Mouse (Mus musculus): ENCODE measurements around the gene Sparcl1. TPM values are rescaled to one million over a fixed set of nuclear protein-coding genes. Genes with fewer than 3 reads are reported as not detected.

Sparcl1 gene
- total RNA-seq (2021), result 24.7 and 25.0 TPM in 2 replicates
- long read RNA-seq, transcript Sparcl1-201 (11 exons, 2,759 nt), result major isoform, 25 of 28 reads
- long read RNA-seq, partial matches to known transcripts, result 2 of 28 reads
- long read RNA-seq, other reads (novel, unspliced or antisense), result 1 of 28 reads

GRCm38 (mm10) chr5:104113491-104114172 lies at the start of gene Sparcl1:
TSS of gene Sparcl1 (minus strand) at chr5:104113733.
- DNase-seq, result no peak

DNA sequence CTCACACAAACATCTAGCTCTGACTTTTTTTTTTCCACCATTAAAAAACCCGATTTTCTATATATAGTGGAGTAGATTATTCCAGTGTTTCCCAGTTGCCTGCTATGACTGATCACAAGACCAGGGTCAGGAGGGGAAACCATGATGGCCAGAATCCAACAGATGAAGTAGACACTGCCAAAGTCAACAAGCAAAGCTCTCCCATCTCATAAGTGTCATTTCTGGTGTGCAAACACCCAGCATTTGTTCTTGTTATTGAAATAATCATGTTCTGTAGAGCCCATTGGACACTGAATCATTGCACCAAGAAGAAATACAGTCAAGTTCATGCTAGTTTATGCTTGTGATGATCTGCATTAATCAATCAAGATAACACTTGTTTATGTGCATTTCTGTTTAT lies 47.9 kb upstream of the Sparcl1 start:
- DNase-seq, result no peak

- no peak for DNase-seq
Measured at GRCm38 (mm10) chr5:104160581-104160980, 47.0 kb upstream of the Sparcl1 start.

GRCm38 (mm10) chr5:104158332-104159052 lies 45.0 kb upstream of the Sparcl1 start:
- no peak for DNase-seq

- no peak for DNase-seq
Measured at GRCm38 (mm10) chr5:104157701-104158100, 44.2 kb upstream of the Sparcl1 start.

GRCm38 (mm10) chr5:104150196-104150595 lies 36.7 kb upstream of the Sparcl1 start:
- peak; percentile 30 for DNase-seq

DNA sequence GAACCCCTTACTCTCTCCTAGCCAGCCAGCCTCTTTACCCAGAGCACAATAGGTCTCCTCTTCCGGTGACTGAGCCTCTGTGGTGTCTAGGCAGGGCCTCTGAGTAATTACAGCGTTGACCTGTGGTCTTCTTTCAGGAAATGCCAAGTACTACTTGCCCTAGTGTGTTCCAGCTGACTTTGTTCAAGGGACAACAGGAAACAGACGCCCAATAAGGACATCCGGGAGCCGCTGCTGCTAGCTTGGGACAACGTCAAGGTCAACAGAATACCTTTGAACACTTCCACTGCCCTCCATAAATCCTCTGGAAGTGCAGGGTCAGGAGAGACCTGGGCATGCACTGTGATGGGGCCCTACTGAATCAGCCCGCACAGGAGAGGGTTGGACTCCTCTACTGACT lies 35.8 kb upstream of the Sparcl1 start:
- peak; percentile 26 for DNase-seq

DNA sequence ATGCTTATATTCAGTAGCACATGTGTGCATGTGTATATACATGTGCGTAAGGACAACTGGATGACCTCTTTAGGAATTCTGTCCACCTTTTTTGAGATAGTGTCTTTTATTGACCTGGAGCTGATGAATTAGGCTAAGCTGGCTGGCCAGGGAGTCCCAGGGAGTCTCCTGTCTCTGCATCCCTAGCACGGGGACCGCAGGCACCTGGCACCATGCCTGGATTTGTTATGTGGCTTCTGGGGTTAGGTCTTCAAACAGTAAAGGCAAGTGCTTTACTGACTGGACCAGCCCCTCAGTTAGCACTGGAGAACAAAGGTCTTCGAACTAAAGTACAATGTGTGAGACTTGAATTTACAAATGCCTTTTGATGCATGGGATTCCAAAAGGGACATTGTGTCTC lies 30.5 kb upstream of the Sparcl1 start:
- DNase-seq, result no peak

DNA sequence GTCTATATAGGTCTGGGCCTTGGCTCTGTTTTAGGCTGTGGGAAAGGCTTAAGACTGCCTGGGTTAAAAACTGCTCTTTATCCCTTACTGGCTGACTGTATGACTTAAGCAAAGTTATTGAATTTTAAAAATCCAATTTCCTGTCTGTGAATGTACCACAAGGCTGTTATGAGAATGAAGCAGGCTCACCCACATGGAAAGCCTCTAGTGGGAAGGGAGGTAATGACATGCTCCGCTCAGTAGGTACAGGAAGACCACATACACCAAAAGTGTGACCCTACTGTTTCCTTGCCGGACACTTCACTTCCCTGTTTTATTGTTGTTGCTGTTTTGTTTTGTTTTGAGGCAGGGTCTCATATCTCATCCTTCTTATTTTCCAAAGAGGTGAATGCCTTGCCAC lies 27.5 kb upstream of the Sparcl1 start:
- no peak for DNase-seq

DNA sequence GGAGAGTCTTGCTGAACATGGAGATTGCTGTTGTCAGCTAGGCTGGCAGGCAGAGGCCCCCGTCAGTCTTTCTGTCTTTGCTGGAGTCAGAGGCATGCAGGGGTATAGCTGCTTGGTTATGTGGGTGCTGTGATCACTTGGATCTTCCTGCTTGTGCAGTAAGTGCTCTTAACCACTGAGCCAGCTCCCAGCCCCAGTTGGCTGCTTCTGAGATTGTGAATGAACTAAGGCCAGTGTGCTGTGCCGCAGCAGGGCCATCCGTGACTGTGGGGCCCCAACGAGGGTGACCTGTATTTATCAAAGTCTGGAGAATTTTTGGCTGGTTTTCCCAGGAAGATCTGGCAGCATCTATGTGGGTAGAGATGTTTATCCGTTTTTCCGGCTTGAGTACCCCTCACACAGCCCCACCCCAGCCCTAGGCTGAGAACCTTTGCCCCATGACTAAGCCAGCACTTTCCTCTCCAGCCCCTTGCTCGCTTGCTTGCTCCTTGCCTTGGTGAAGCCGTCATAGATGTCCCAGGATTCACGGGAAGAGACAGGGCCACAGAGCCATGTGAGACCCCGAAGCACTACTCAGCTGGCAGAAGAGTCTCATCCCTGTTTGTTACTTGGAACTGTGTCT lies 24.5 kb upstream of the Sparcl1 start:
- DNase-seq, result no peak

DNA sequence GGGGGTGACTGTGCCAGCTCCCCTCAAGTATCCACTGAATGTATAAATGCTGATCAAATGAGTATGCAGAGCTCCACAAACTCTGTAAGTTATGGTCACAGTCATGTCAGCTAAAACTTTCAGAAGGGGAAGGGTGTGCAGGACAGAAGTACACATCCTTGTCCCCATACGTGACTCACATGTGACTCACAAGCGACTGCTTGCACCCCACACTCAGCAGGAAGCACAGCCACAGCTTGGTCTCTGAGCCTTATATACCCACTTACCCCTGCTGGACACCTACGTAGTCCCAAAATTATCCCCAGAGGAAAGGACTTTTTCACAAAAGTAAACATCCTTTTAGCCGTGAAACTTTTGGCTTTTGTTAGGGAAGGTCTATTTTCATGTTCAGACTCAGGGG lies 20.2 kb upstream of the Sparcl1 start:
- DNase-seq, result no peak

DNA sequence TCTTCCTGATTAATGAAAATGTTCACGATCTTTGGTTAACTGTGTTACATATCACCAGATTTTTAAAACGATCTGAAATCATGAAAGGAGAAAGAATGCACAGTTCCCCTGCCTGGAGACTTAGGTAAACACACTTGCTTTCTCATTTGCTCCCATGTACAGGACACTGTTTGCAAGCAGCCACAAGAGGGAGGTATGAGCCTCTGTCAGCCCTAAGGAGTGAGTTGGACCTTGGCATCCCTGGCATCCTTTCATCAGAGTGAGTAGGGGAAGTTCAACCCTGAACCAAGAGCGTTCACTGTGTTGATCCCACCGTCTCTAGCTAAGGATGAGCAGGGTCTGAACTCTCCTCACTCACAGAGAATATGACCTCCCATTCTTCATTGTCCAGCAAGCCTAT lies 18.0 kb upstream of the Sparcl1 start:
- peak; percentile 41 for DNase-seq

DNA sequence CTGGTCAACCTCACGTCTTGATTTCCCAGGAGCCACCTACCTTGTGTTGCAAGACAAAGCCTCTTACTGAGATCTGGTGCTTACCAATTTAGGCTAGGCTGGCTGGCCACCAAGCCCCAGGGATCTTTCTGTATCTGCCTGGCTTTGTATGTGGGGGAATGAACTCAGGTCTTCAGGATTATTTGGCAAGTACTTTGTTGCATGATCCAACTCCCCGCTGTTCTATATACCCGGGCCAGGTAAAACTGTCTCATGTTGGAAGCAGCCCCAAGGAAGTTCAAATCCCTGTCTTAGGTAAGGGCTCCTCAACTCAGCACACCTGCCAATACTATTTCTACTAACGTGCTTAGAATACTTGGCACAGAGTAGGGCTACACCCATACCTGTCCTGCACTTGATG lies 17.4 kb upstream of the Sparcl1 start:
- no peak for DNase-seq

DNA sequence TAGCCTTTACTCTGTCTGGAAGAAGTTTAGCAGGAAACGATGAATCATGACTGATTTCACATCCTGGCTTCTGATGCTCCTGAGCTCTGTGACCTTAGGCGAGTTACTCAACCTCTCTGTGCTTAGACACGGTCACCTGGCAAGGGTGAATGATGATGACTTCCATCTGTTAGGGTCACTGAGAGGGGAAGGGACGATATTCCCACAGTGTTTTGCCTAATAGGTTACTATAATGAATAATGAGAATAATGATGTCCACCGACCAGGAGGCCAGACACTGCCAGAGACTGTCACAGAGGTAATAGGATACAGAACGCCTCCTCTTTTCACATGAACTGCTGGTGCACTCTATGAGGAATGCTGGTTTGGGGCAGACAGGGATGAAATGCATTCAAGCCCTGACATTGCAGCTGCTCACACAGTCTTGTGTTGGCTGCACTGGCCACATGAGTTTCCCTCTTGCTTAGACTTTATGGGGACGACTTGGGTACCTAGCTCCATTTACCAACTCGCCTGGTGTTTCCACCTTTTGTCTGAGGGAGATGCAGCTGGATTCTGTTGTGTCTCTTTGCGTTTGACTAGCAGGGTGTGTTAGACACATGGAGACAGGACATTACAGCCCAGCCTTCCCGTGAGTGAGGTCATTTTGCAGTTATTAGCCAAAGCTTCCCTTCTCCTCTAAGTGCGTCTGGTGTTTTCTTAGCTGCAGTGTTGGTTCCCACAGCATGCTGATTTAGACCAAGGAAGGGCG lies 14.9 kb upstream of the Sparcl1 start:
- no peak for DNase-seq

- DNase-seq, result no peak
Measured at GRCm38 (mm10) chr5:104127351-104127750, 13.8 kb upstream of the Sparcl1 start.

DNA sequence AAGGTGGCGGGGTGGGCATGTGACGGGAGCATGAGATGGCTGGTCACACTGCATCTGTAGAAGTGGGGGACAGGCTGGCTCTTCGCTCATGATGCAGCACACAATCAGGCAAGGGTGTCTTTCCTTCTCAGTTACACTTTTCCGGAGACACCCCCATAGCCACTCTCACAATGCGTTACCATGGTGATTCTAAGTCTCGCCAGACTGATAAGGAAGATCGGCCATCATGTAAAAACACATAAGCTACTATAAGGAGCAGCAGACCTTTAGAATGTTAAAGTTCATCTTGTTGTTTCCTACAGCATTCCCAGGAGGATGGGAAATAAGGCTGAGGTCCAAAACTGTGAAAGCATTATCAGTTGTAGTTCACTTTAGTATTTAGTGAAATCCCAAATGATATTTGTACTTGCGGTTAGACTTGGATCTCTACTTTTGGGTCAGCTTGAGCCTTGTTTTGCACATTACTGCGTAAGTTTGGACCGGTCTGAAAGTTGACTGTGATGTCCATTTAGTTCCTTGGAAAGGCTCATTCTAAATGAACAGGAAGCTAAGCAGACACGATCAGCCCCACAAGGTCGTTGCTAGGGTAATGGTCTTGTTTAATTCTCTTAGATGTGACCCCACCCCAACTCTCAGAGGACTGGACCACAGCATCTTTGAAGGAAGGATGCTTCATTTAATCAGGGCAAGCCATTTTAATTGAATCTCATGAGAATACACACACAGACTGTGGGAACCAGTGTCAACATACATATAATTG lies 13.2 kb upstream of the Sparcl1 start:
- DNase-seq, result no peak

DNA sequence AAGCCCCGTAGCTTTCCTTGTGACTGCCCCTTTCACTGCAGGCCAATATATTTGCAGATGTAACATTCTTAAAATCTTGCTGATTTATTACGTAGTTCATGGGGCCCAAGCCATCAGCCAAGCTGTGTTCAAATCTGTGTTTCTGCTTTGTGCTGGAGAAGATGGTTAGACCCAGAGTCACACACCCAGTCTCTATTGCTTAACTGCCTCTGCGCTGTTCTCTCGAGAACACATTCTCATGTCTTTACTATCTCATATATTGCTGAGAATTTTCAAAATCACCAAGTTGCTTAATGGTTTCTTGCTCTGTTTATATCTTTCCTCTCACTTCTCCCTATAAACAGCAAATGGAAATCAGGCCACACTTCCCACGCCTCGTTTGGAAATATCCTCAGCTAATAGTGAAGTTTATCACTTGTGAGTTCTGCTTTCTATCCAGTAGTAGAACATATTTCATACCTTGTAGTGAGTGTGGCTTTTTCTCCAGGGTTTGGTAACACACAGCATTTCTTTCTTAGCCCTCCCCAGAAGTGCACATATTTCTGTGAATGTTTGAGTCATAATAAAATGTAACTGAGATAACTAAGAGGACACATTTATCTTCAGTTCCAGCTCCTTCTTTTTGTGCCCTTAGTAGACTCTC lies 10.6 kb upstream of the Sparcl1 start:
- no peak for DNase-seq

DNA sequence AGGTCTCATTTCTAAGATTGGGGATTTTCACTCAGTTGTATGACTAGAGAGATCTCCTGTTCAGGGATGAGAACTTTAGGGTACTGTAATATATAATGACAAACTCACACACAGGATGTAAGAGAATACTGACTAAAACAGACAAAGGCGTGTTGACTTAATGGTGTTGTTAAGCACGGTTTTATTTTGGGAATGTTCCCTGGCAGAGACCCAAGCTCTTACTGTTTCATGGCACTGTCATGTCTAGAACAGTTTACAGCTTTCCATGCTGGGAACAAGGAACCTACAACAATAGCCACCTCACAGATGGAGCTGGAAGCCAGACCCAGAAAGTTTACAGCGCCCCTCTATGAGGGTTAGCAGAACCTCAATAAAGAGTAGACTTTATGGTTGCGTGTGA lies 2.4 kb upstream of the Sparcl1 start:
- no peak for DNase-seq

- DNase-seq, result peak; percentile 63
Measured at GRCm38 (mm10) chr5:104115118-104115517, 1.6 kb upstream of the Sparcl1 start.

GRCm38 (mm10) chr5:104112511-104112910 lies 1.0 kb downstream of the Sparcl1 start:
- DNase-seq, result no peak

- no peak for DNase-seq
Measured at GRCm38 (mm10) chr5:104112016-104112415, 1.5 kb downstream of the Sparcl1 start.

All from adrenal gland, postnatal 25 days (tissue).